In the genomic region with DNA sequence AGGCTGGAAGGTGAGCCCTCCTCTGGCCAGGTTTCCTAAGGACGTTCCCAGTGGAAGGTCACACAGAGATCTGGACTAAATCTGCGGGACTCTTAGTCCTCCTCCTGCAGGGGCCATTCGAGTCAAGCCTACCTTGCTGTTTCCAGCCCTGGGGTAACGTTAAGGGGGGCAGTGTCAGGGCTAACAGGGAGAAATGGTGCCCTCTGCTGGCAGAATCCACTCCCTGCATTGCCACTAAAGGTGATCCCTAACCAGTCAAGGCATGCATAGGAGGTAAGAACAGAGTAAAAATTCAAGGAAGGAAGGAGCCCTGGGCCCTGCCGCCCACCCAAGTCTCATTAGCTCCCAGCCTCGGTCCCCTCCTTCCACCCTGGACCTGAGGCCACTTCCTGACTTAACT, we compare ENCODE assay signal across 8 mouse cellular contexts. TPM values are rescaled to one million over a fixed set of nuclear protein-coding genes. Genes with fewer than 3 reads are reported as not detected.
DNase-seq lines count a peak whose midpoint lies in the region; ATAC-seq and TF ChIP-seq lines count a peak whose summit lies in the region.
"Had no signal": no experiment of that assay in that cellular context is flagged by ENCODE, and none has a peak within 500 bp of the region (broad histone marks: within the 10 kb centered on the region; RNA-seq: fewer than 3 reads in every experiment).

No protein-coding gene starts in this region.

- H3K27me3 ChIP-seq in hindbrain, postnatal 0 days (ENCODE audit: insufficient read depth, low read length): no peaks in the 10 kb centered on the region
- H3K27me3 ChIP-seq in midbrain, embryonic 12.5 days: peaks cover 5% of the 10 kb centered on the region
- H3K27me3 ChIP-seq in small intestine, adult 2 months (ENCODE audit: control insufficient read depth, insufficient read depth, low read length): no peaks in the 10 kb centered on the region

- no peaks in the 10 kb centered on the region for H3K9me3 ChIP-seq in hindbrain, postnatal 0 days (ENCODE audit: low read length)
- no peaks in the 10 kb centered on the region for H3K9me3 ChIP-seq in midbrain, embryonic 12.5 days
- H3K9me3 ChIP-seq: megakaryocyte, embryonic 14.5 days had no signal

- DNase-seq in ZHBTc4 (ENCODE audit: low read depth, low spot score): peak; percentile 72
- DNase-seq in cerebellum, adult 18-20 months: peak; percentile 60 to 70
- peak; percentile 87 for DNase-seq in hindbrain, postnatal 0 days (ENCODE audit: low spot score)
- peak; percentile 69 to 82 for DNase-seq in left cerebral cortex, postnatal 10 days (ENCODE audit: extremely low spot score in 1 of 2, low spot score in 2 of 2)

- H3K4me3 ChIP-seq in hindbrain, postnatal 0 days (ENCODE audit: low read length): no peak overlapping the region
- H3K4me3 ChIP-seq in midbrain, embryonic 12.5 days: no peak overlapping the region
- no peak overlapping the region for H3K4me3 ChIP-seq in small intestine, adult 2 months (ENCODE audit: low read depth, low read length)
- H3K4me3 ChIP-seq: megakaryocyte, embryonic 14.5 days had no signal

- H3K4me1 ChIP-seq in hindbrain, postnatal 0 days (ENCODE audit: insufficient read depth, low read length): no peaks in the 10 kb centered on the region
- 0 out of 2 replicates have a peak, but pooled peaks cover 5% of the 10 kb centered on the region for H3K4me1 ChIP-seq in midbrain, embryonic 12.5 days
- peaks cover 8% of the 10 kb centered on the region for H3K4me1 ChIP-seq in small intestine, adult 2 months (ENCODE audit: control insufficient read depth, insufficient read depth, insufficient read length, low read length)

- intact Hi-C loops in left cerebral cortex, postnatal 10 days (cut with DNase I): loop anchor here (2.0 to 10.0 kb wide), 2 partner anchors 147 to 473 kb away; no protein-coding TSS in a partner anchor

- H3K27ac ChIP-seq in hindbrain, postnatal 0 days: no peak overlapping the region
- H3K27ac ChIP-seq in midbrain, embryonic 12.5 days (replicated peaks): no peak overlapping the region
- no peak overlapping the region for H3K27ac ChIP-seq in small intestine, adult 2 months (ENCODE audit: insufficient read depth, low read depth, low read length)

- no peak for TF ChIP-seq POLR2A in small intestine, adult 2 months (IDR thresholded peaks at IDR 0.05; ENCODE audit: low read depth, low read length)

- peaks cover 11% of the 10 kb centered on the region; the same call in 1 of the 2 replicates for H3K36me3 ChIP-seq in hindbrain, postnatal 0 days (ENCODE audit: insufficient read depth, low read length)
- H3K36me3 ChIP-seq in midbrain, embryonic 12.5 days: peaks cover 11% of the 10 kb centered on the region
- H3K36me3 ChIP-seq in small intestine, adult 2 months (ENCODE audit: control insufficient read depth, insufficient read depth, low read length): peaks cover 9% of the 10 kb centered on the region

- WGBS in hindbrain, postnatal 0 days: 4% methylated on average over 6 of the region's 6 CpGs
- 4% methylated on average over 6 of the region's 6 CpGs for WGBS in midbrain, embryonic 12.5 days
- WGBS in small intestine, adult 2 months: 2% methylated on average over 6 of the region's 6 CpGs

- no peak overlapping the region for H3K4me2 ChIP-seq in hindbrain, postnatal 0 days (ENCODE audit: low read depth, low read length)
- H3K4me2 ChIP-seq in midbrain, embryonic 12.5 days (replicated peaks): no peak overlapping the region

- TF ChIP-seq CTCF in hindbrain, postnatal 0 days (IDR thresholded peaks at IDR 0.05; ENCODE audit: low read depth): peak; percentile 97
- peak; percentile 97; the same call in 1 of the 2 replicates for TF ChIP-seq CTCF in small intestine, adult 2 months (IDR thresholded peaks at IDR 0.05; ENCODE audit: extremely low read depth, insufficient read length, insufficient replicate concordance, low read depth, low read length)

- no peak overlapping the region for H3K9ac ChIP-seq in hindbrain, postnatal 0 days (replicated peaks; ENCODE audit: low read length)
- H3K9ac ChIP-seq in midbrain, embryonic 12.5 days (replicated peaks): no peak overlapping the region

- ATAC-seq in frontal cortex, adult (ENCODE audit: low TSS enrichment): peak; percentile 69
- ATAC-seq in hindbrain, postnatal 0 days: 0 out of 2 replicates have a peak, but pooled peaks have one; percentile 53
- ATAC-seq in midbrain, embryonic 12.5 days (ENCODE audit: low FRiP score, low read depth): peak; percentile 35

RNA-seq across cellular contexts. Expression of a gene that starts 15.0 kb away (rescaled TPM):
- total RNA-seq in hindbrain, postnatal 0 days (2014; rRNA removed): 4.5 and 5.9 TPM in 2 replicates
- 3.3 TPM in 2 replicates for polyA plus RNA-seq in hindbrain, postnatal 0 days (2015; fragmentation: Nextera tagmentation; extraction: Ambion mirVana)
- total RNA-seq in left cerebral cortex, postnatal 10 days (2021): 1 to 10 TPM; 4.9 TPM
- polyA plus RNA-seq in midbrain, embryonic 12.5 days (2016; fragmentation: Nextera tagmentation; extraction: Ambion mirVana): 6.3 and 9.1 TPM in 2 replicates
- polyA plus RNA-seq in small intestine, adult 2 months (2012; rRNA removed): 4.3 and 27.0 TPM in 2 replicates

RNA-seq across cellular contexts. Expression of a gene that starts 25.7 kb away (rescaled TPM):
- 15.1 and 17.0 TPM in 2 replicates for total RNA-seq in hindbrain, postnatal 0 days (2014; rRNA removed)
- 14.2 and 18.1 TPM in 2 replicates for polyA plus RNA-seq in hindbrain, postnatal 0 days (2015; fragmentation: Nextera tagmentation; extraction: Ambion mirVana)
- total RNA-seq in left cerebral cortex, postnatal 10 days (2021): 10 to 100 TPM; 10.1 to 11.9 TPM
- 22.4 and 31.9 TPM in 2 replicates for polyA plus RNA-seq in midbrain, embryonic 12.5 days (2016; fragmentation: Nextera tagmentation; extraction: Ambion mirVana)
- 12.0 and 55.3 TPM in 2 replicates for polyA plus RNA-seq in small intestine, adult 2 months (2012; rRNA removed)

RNA-seq across cellular contexts. Expression of a gene that starts 34.7 kb away (rescaled TPM):
- 0.93 and 1.1 TPM in 2 replicates for total RNA-seq in hindbrain, postnatal 0 days (2014; rRNA removed)
- 0.95 and 1.4 TPM in 2 replicates for polyA plus RNA-seq in hindbrain, postnatal 0 days (2015; fragmentation: Nextera tagmentation; extraction: Ambion mirVana)
- 1 to 10 TPM; 1.1 to 1.2 TPM for total RNA-seq in left cerebral cortex, postnatal 10 days (2021)
- polyA plus RNA-seq in midbrain, embryonic 12.5 days (2016; fragmentation: Nextera tagmentation; extraction: Ambion mirVana): 0.56 and 1.1 TPM in 2 replicates
- polyA plus RNA-seq in small intestine, adult 2 months (2012; rRNA removed): 0.16 and 0.20 TPM in 2 replicates
